Mouse (Mus musculus) intestine, embryonic 16.5 days (tissue): ENCODE data around the gene Hdlbp. TPM values are rescaled to one million over a fixed set of nuclear protein-coding genes. Genes with fewer than 3 reads are reported as not detected.

ENCODE experiments used
- polyA plus RNA-seq: library from polyadenylated mRNA; unstranded; fragments of >200 nt; fragmentation: Nextera tagmentation; extraction: Ambion mirVana; gene quantifications from 2 replicates; pipeline ENCODE4 v1.2.1, GENCODE M21; 2015

Hdlbp gene
- polyA plus RNA-seq, 1 experiment from 2014 or later = 159 TPM

Other genes starting within 250 kb of the Hdlbp start
- 2.3 and 2.6 TPM in 2 replicates for gene Sned1, start 243.0 kb downstream of the Hdlbp start, polyA plus RNA-seq
- 23.8 and 26.6 TPM in 2 replicates for gene Mterf4, start 172.9 kb downstream of the Hdlbp start, polyA plus RNA-seq
- gene Ppp1r7, start 136.0 kb downstream of the Hdlbp start, polyA plus RNA-seq = 50.8 and 58.7 TPM in 2 replicates
- 7.4 and 7.8 TPM in 2 replicates for gene Pask, start 135.3 kb downstream of the Hdlbp start, polyA plus RNA-seq
- gene Ano7, start 104.9 kb downstream of the Hdlbp start, polyA plus RNA-seq = 2.2 and 2.6 TPM in 2 replicates
- 5.1 and 6.7 TPM in 2 replicates for gene Farp2, start 33.3 kb upstream of the Hdlbp start, polyA plus RNA-seq
- gene Stk25, start 179.8 kb upstream of the Hdlbp start, polyA plus RNA-seq = 164 and 171 TPM in 2 replicates
- gene Bok, start 206.8 kb upstream of the Hdlbp start, polyA plus RNA-seq = 44.7 and 53.0 TPM in 2 replicates